Mouse (Mus musculus) hindbrain, embryonic 13.5 days (tissue): ENCODE measurements around the gene Lap3. TPM values are rescaled to one million over a fixed set of nuclear protein-coding genes. Genes with fewer than 3 reads are reported as not detected.

Experiments used
- ATAC-seq: fragments of 200-750 bp; cut with Nextera tagmentation; 2 replicates; pipeline ENCODE4 v1.8.0; 2017; ENCODE audit warnings: moderate TSS enrichment; ENCODE audit not compliant: low FRiP score
- H3K27ac ChIP-seq: fragments of 300-500 bp; sonication (generic); 2 replicates; pipeline ENCODE4 v1.5.1; 2015; ENCODE audit warnings: inconsistent platforms, mild to moderate bottlenecking, moderate library complexity
- H3K27me3 ChIP-seq: fragments of 300-500 bp; sonication (generic); 2 replicates; pipeline ENCODE4 v1.6.1; 2015; ENCODE audit warnings: mild to moderate bottlenecking, inconsistent platforms
- H3K36me3 ChIP-seq: fragments of 300-500 bp; sonication (generic); 2 replicates; pipeline ENCODE4 v1.6.1; 2015; ENCODE audit warnings: mild to moderate bottlenecking, inconsistent platforms
- H3K4me1 ChIP-seq: fragments of 300-500 bp; sonication (generic); replicated peaks from 2 replicates; pipeline ENCODE4 v1.6.1; 2015; ENCODE audit warnings: inconsistent platforms
- H3K4me2 ChIP-seq: fragments of 300-500 bp; sonication (generic); 2 replicates; pipeline ENCODE4 v1.6.1; 2015; ENCODE audit warnings: inconsistent platforms, mild to moderate bottlenecking, moderate library complexity
- H3K4me3 ChIP-seq: fragments of 300-500 bp; sonication (generic); 2 replicates; pipeline ENCODE4 v1.5.1; 2015; ENCODE audit warnings: mild to moderate bottlenecking, inconsistent platforms
- H3K9ac ChIP-seq: fragments of 300-500 bp; sonication (generic); 2 replicates; pipeline ENCODE4 v1.6.1; 2015; ENCODE audit warnings: mild to moderate bottlenecking, inconsistent platforms
- H3K9me3 ChIP-seq: fragments of 300-500 bp; sonication (generic); 2 replicates; pipeline ENCODE4 v1.6.1; 2016; ENCODE audit warnings: inconsistent platforms
- WGBS: fragments of 180-500 bp; shearing (Covaris S2); methylation state at CpG from one replicate; pipeline ENCODE4 v1.1.7; 2015; 5-methylcytosine and 5-hydroxymethylcytosine counted together
- polyA plus RNA-seq: library from polyadenylated mRNA; unstranded; fragments of >200 nt; fragmentation: Nextera tagmentation; extraction: Ambion mirVana; gene quantifications from 2 replicates; pipeline ENCODE4 v1.2.1, GENCODE M21; 2015

Lap3 gene
- polyA plus RNA-seq, 1 experiment from 2014 or later = 31.5 TPM

DNA sequence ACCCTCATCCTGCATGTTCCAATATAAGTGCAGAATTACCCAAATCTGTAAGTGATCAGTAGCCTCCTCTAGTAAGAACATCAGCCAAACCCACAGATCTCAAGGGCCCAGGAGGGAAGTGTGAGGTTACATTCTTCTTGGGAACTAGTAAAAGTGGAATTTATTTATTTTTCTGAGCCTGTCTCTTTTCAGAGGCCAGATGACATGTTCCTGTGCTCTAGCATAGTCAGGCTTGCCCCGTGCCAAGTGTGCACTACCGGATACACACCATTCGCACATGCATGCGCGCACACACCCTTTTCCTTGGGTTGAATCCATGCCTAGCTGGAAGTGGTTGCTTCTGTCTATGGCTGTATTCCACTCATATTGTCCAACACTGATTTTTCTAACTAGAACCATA lies 17.4 kb upstream of the Lap3 start:
- 89% methylated on average over 5 of the region's 5 CpGs for WGBS

DNA sequence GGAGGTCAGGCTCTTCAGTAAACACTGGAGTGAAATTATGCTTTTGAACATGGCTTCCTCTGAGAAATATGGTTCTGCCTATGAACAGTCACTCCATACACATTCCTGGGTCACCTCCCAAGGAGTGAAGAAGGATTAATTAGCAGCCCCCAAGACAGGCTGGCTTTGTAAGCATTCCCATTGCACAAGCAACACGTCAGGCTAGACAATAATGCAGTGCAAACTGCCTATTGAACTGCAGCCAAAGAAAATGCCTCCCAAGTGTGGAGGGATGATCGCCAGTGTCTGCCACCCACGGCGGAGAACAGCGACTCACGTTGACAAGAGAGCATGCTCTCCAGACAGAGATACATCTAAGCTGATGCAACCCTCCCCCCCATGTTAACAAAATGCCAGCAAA lies 16.9 kb upstream of the Lap3 start:
- 19% methylated on average over 6 of the region's 6 CpGs for WGBS
- Histone ChIP-seq H3K36me3 (no peaks in the 10 kb centered on the region), H3K9me3 (no peaks in the 10 kb centered on the region), H3K27ac (no peak overlapping the region), H3K9ac (no peak overlapping the region), H3K4me3 (no peak overlapping the region), H3K27me3 (0 out of 2 replicates have a peak, but pooled peaks cover 6% of the 10 kb centered on the region), H3K4me2 (no peak overlapping the region), H3K4me1 (peaks cover 11% of the 10 kb centered on the region)
- ATAC-seq = no peak

More for the DNA sequence above, 17.4 kb upstream of the Lap3 start:
- Histone ChIP-seq H3K4me2 (no peak overlapping the region), H3K27ac (no peak overlapping the region), H3K36me3 (no peaks in the 10 kb centered on the region), H3K4me1 (peaks cover 11% of the 10 kb centered on the region), H3K4me3 (no peak overlapping the region), H3K9ac (no peak overlapping the region), H3K9me3 (no peaks in the 10 kb centered on the region), H3K27me3 (0 out of 2 replicates have a peak, but pooled peaks cover 6% of the 10 kb centered on the region)
- no peak for ATAC-seq

DNA sequence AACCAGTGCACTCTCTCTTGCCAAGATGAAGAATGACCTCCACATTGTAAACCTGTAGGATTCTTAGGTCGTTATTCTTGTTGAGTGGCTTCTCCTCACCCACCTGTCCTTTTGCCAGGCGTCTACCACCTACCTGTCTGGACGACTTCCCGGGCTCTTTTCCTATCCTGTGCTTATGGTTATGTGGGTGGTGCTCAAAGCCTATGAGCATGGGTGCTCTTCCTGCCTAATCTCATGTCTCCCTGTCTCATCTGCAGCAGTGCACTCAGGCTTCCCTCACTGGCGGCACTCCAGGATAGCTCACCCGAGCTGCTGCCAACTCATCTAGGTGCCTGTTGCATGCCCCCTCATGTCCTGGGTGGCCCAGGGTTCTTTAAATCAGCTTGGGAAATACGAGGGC lies 15.6 kb upstream of the Lap3 start:
- Histone ChIP-seq H3K9ac (no peak overlapping the region), H3K27ac (no peak overlapping the region), H3K36me3 (no peaks in the 10 kb centered on the region), H3K4me2 (no peak overlapping the region), H3K9me3 (no peaks in the 10 kb centered on the region), H3K4me1 (peaks cover 11% of the 10 kb centered on the region), H3K4me3 (no peak overlapping the region), H3K27me3 (0 out of 2 replicates have a peak, but pooled peaks cover 6% of the 10 kb centered on the region)
- ATAC-seq = no peak
- 83% methylated on average over 7 of the region's 7 CpGs for WGBS

DNA sequence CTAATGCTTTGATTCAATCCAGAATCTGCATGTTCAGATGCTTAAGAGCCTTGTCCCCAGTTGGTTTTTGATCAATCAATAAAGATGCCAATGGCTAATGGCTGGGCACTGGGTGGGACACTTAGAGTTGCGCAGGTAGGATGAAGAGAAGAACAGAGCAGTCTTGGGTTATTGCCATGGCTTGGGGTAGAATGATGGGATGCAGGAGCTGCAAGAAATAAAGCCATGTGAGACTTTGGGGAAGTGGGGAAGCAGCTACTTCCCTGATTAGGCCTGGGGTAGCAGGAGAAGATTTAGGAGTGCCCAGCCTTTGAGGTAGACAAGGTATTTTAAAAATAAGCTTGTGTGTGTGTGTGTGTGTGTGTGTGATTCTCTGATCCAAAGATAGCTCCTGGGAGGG lies 13.1 kb upstream of the Lap3 start:
- H3K9me3 ChIP-seq = no peaks in the 10 kb centered on the region
- 81% methylated on average over 1 of the region's 1 CpGs for WGBS
- H3K36me3 ChIP-seq = no peaks in the 10 kb centered on the region
- peaks cover 7% of the 10 kb centered on the region for H3K4me1 ChIP-seq
- 0 out of 2 replicates have a peak, but pooled peaks cover 3% of the 10 kb centered on the region for H3K27me3 ChIP-seq
- no peak overlapping the region for H3K9ac ChIP-seq
- no peak overlapping the region for H3K4me3 ChIP-seq
- no peak overlapping the region for H3K4me2 ChIP-seq
- H3K27ac ChIP-seq = no peak overlapping the region
- ATAC-seq = no peak

DNA sequence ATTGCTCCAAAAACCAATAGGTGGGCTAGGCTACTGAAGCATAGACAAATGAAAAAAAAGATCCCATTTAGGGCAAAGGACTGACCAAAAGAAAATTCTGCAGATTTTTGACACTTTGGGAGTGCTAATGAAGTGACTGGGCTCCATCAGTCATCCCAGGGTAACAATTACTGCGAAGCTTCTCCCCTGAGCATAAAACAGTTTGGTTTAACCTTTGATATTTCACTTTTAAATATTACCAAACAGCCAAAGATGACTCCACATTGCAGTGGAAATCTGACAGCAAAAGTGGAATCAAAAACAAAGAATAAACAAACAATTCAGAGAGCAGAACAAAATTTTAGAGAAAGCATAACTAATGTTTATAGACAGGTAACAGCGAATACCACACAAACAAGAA lies 12.0 kb upstream of the Lap3 start:
- no peak overlapping the region for H3K9ac ChIP-seq

DNA sequence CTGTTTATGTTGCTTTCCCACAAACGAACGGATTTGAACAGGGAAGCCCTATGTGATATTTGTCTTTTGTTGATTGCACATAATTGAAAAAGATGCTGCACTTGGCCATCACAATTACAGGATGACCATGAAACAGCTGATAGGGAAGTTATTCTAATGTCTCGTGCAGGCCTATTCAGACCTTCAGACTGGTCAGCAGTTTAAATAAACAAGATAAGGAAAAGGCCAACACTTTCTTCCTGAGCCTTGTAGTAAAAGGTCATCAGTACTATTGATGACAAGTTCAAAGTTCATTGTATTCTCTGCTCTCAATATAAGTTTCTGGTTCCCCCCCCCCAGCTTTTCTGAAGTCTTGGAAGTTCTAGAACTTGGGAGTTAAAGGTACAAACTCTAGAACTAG lies 10.6 kb upstream of the Lap3 start:
- 85% methylated on average over 3 of the region's 3 CpGs for WGBS
- H3K4me1 ChIP-seq = no peaks in the 10 kb centered on the region
- no peak overlapping the region for H3K9ac ChIP-seq
- no peak for ATAC-seq
- H3K4me2 ChIP-seq = no peak overlapping the region
- no peaks in the 10 kb centered on the region for H3K36me3 ChIP-seq
- H3K27me3 ChIP-seq = 0 out of 2 replicates have a peak, but pooled peaks cover 3% of the 10 kb centered on the region
- H3K9me3 ChIP-seq = no peaks in the 10 kb centered on the region
- no peak overlapping the region for H3K27ac ChIP-seq
- no peak overlapping the region for H3K4me3 ChIP-seq

More for the DNA sequence above, 12.0 kb upstream of the Lap3 start:
- no peak for ATAC-seq
- Histone ChIP-seq H3K27me3 (0 out of 2 replicates have a peak, but pooled peaks cover 3% of the 10 kb centered on the region), H3K4me3 (no peak overlapping the region), H3K4me1 (peaks cover 5% of the 10 kb centered on the region), H3K9me3 (no peaks in the 10 kb centered on the region), H3K27ac (no peak overlapping the region), H3K36me3 (no peaks in the 10 kb centered on the region), H3K4me2 (no peak overlapping the region)
- 91% methylated on average over 2 of the region's 2 CpGs for WGBS

DNA sequence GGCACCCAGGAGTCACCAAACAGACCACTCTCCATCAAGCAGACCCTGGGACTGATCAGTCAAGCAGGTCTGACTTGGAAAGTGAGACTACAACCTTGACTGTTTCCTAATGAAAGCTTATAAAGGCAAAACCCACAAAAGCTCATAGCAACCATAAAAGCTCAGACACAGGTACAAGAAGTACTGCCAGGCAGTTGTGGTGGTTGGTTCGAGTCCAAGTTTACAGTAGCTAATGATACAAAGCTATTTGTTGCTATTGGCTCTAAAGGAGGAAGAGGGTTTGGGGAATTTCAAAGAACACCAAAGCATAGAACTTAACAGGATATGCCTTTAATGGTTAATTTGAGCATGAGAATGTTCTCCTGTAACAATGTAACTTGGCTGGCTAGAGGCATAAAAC lies 9.5 kb upstream of the Lap3 start:
- Histone ChIP-seq H3K27ac (no peak overlapping the region), H3K27me3 (no peaks in the 10 kb centered on the region), H3K9ac (no peak overlapping the region), H3K36me3 (no peaks in the 10 kb centered on the region), H3K4me2 (no peak overlapping the region), H3K4me1 (no peaks in the 10 kb centered on the region), H3K9me3 (no peaks in the 10 kb centered on the region), H3K4me3 (no peak overlapping the region)
- WGBS = 78% methylated on average over 1 of the region's 1 CpGs
- ATAC-seq = no peak

DNA sequence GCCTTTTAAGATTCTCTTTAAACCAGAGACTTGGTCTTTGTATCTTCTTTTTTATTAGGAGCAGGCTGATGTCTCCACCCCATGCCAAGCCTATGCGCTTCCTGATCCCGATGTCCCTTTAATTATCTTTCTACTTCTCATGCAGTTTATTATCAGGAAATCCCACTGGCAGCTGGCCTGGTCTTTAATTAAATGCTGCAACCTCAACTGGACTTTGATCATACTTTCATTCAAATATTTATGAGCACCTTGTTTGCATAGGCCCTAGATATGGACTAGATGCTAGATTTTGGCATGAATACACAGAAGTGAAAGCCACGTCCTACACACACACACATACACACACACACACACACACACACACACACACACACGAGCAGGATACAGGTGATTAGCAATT lies 1.4 kb upstream of the Lap3 start:
- no peak overlapping the region for H3K4me3 ChIP-seq
- H3K4me1 ChIP-seq = peaks cover 16% of the 10 kb centered on the region
- 77% methylated on average over 4 of the region's 4 CpGs for WGBS
- no peak overlapping the region for H3K27ac ChIP-seq
- 0 out of 2 replicates have a peak, but pooled peaks cover 4% of the 10 kb centered on the region for H3K27me3 ChIP-seq
- H3K9ac ChIP-seq = no peak overlapping the region
- no peaks in the 10 kb centered on the region for H3K9me3 ChIP-seq
- ATAC-seq = no peak
- H3K4me2 ChIP-seq = no peak overlapping the region
- H3K36me3 ChIP-seq = no peaks in the 10 kb centered on the region

DNA sequence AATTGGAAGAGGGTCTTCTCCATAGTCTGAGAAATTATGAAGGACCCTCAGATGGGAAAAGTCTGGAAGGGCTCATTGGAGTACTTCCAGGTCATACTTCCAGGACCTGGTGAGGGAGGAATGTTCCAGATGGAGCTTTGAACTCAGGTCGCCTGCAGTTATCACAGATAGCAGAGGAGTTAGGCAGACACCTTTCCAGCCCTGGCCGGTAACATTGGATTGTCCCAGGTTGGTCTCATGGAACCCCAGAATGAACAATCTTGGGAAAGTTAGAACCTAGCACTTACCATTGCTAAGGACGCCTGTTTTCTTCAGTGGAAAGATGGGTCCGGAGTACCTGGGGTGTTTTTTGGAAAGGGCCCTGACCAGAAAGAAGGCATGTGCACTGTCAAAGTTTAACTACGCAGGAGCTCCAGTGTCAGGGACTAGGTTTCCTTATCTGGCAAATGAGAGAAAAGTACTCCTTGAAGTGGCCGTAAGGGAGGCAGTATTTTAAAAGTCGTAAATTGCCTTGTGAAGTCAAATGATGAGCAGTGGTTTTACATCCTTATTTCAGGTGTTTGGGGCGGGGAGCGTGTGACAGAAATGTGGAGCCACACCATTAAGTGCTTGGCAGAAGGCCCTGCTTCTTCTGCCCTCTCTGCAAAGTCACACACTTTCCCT lies 1.1 kb downstream of the Lap3 start:
- peak overlapping the region; percentile 70 for H3K4me3 ChIP-seq
- peaks cover 16% of the 10 kb centered on the region for H3K4me1 ChIP-seq
- H3K27ac ChIP-seq = no peak overlapping the region
- H3K27me3 ChIP-seq = 0 out of 2 replicates have a peak, but pooled peaks cover 4% of the 10 kb centered on the region
- 67% methylated on average over 9 of the region's 9 CpGs for WGBS
- H3K9ac ChIP-seq = peak overlapping the region; percentile 78
- H3K4me2 ChIP-seq = peak overlapping the region; percentile 77
- peaks cover 15% of the 10 kb centered on the region for H3K36me3 ChIP-seq
- H3K9me3 ChIP-seq = no peaks in the 10 kb centered on the region
- ATAC-seq = 0 out of 2 replicates have a peak, but pooled peaks have one; percentile 1

DNA sequence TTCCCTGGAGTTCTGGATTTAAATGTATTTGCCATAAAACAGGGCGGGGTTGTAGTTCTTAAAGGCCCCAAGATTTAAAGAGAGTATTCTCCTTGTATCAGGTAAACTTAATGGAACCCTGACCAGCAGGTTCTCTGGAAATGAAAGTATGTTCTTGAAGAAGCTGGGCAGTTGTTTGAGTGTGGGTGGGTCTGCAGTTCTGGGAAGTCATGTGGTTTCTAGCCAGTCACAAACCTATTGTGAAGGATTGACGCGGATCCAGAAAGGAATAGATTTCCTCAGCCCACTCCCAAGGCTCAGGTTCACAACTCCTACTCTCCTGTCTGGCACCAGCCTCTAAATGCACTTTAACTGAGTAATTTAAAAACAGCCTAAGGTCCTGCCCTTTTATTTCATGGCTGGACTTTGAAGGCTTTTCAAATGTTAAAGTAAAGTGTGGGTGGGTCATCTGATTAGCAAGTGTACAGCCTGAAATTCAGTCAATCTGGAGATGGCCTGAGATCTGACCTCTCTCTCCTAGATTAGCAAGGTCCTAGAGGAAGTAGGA lies 2.3 kb downstream of the Lap3 start:
- 0 out of 2 replicates have a peak, but pooled peaks cover 4% of the 10 kb centered on the region for H3K27me3 ChIP-seq
- no peak overlapping the region for H3K4me2 ChIP-seq
- WGBS = 90% methylated on average over 3 of the region's 3 CpGs
- H3K4me3 ChIP-seq = no peak overlapping the region
- peaks cover 16% of the 10 kb centered on the region for H3K4me1 ChIP-seq
- no peaks in the 10 kb centered on the region for H3K9me3 ChIP-seq
- no peak overlapping the region for H3K9ac ChIP-seq
- H3K27ac ChIP-seq = no peak overlapping the region
- H3K36me3 ChIP-seq = peaks cover 23% of the 10 kb centered on the region
- no peak for ATAC-seq

DNA sequence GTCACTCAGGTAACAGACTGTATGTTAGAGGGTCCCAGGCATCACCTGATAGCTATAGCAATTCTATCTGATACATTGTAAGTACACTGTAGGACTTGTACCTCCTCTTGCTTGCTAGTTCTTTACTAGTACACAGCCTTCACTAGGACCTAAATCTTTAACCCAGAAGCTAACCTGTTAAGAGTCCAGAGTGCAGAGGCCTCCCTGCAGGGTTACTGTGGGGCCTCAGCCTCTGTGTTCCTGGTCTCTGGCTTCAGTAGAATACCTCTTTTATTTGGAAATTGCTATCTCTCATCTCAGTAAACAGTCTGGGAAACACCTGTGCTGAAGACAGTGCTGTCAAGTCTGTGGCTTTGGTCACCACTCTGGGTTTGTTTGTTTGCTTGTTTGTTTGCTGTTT lies 2.9 kb downstream of the Lap3 start:
- ATAC-seq = no peak
- Histone ChIP-seq H3K27ac (no peak overlapping the region), H3K4me2 (no peak overlapping the region), H3K4me1 (peaks cover 16% of the 10 kb centered on the region), H3K4me3 (no peak overlapping the region), H3K9me3 (no peaks in the 10 kb centered on the region), H3K36me3 (peaks cover 27% of the 10 kb centered on the region), H3K27me3 (0 out of 2 replicates have a peak, but pooled peaks cover 4% of the 10 kb centered on the region), H3K9ac (no peak overlapping the region)

DNA sequence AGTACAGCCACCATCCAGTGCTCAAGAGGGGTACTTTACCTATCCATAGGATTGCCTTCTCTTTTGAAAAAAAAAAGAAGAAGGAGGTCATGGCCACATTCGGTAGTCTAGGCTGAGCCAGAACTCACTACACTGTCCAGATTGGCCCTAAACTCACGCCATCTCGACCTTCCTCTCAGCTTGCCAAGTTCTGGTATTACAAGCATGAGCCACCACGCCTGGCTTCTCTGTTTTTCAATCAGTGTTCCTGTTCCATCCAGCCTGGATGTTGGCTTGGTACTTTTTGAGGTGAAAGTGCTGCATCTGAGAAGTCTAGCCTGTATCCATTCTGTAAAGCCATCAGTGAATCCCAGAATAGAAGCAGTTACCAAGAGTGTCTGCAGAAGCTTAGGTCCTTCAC lies 3.3 kb downstream of the Lap3 start:
- peaks cover 16% of the 10 kb centered on the region for H3K4me1 ChIP-seq
- H3K4me2 ChIP-seq = no peak overlapping the region
- no peak overlapping the region for H3K27ac ChIP-seq
- H3K9ac ChIP-seq = no peak overlapping the region
- no peaks in the 10 kb centered on the region for H3K9me3 ChIP-seq
- no peak for ATAC-seq
- H3K27me3 ChIP-seq = 0 out of 2 replicates have a peak, but pooled peaks cover under 1% of the 10 kb centered on the region
- WGBS = 92% methylated on average over 4 of the region's 4 CpGs
- H3K36me3 ChIP-seq = peaks cover 31% of the 10 kb centered on the region
- no peak overlapping the region for H3K4me3 ChIP-seq
